Mouse (Mus musculus) stomach, postnatal 0 days (tissue): ENCODE measurements around the gene H2al1m.
"Not testable (repeated sequence)": the region's sequence is repeated elsewhere in the genome, so short reads cannot be mapped to it uniquely, and the experiment has no call there.

Source experiments
- CTCF ChIP-seq: IDR thresholded peaks from 2 replicates; pipeline ENCODE4 v1.5.1; 2016; ENCODE audit warnings: antibody characterized with exemption, low read depth, mild to moderate bottlenecking, moderate library complexity
- EP300 ChIP-seq: optimal IDR thresholded peaks from 2 replicates; pipeline ENCODE3; 2016; ENCODE audit warnings: antibody characterized with exemption

GRCm38 (mm10) chrX:9316457-9316856, 32.9 kb downstream of the H2al1m start:
- not testable (repeated sequence) for TF ChIP-seq EP300, CTCF
